Mouse (Mus musculus) CH12.LX (cell line): Measurements from ENCODE around the gene Ptov1.

Source experiments
- BHLHE40 ChIP-seq: IDR thresholded peaks from 2 replicates; pipeline ENCODE4 v1.6.1; 2011; ENCODE audit warnings: mild to moderate bottlenecking, low read depth, low read length, improper control_type of control experiment
- CHD2 ChIP-seq: IDR thresholded peaks from 2 replicates; pipeline ENCODE4 v1.6.1; 2011; ENCODE audit warnings: low read length, improper control_type of control experiment
- CTCF ChIP-seq, 2 experiments: IDR thresholded peaks in 1 of 2; conservative IDR thresholded peaks in 1 of 2; 2 replicates each; pipeline ENCODE4 v1.5.1; 2011 to 2012; ENCODE audit warnings: low read depth in 2 of 2, low read length in 2 of 2, improper control_type of control experiment in 1 of 2, inconsistent platforms in 1 of 2, mild to moderate bottlenecking in 1 of 2, moderate library complexity in 1 of 2
- E2F4 ChIP-seq: IDR thresholded peaks from 2 replicates; pipeline ENCODE4 v1.6.1; 2011; ENCODE audit warnings: low read depth, low read length, improper control_type of control experiment; ENCODE audit not compliant: insufficient replicate concordance
- HCFC1 ChIP-seq: IDR thresholded peaks from 2 replicates; pipeline ENCODE4 v1.6.1; 2012; ENCODE audit warnings: low read depth, mild to moderate bottlenecking, inconsistent platforms, low read length, improper control_type of control experiment
- MEF2A ChIP-seq: IDR thresholded peaks from 2 replicates; pipeline ENCODE4 v1.6.1; 2014; ENCODE audit warnings: low read depth, mild to moderate bottlenecking, inconsistent platforms, low read length, improper control_type of control experiment, borderline replicate concordance
- POLR2A ChIP-seq: IDR thresholded peaks from 2 replicates; pipeline ENCODE4 v1.6.1; 2011; ENCODE audit warnings: low read depth, mild to moderate bottlenecking, improper control_type of control experiment, low read length
- ZKSCAN1 ChIP-seq: IDR thresholded peaks from 2 replicates; pipeline ENCODE4 v1.6.1; 2012; ENCODE audit warnings: low read depth, inconsistent platforms, low read length, improper control_type of control experiment, borderline replicate concordance

DNA sequence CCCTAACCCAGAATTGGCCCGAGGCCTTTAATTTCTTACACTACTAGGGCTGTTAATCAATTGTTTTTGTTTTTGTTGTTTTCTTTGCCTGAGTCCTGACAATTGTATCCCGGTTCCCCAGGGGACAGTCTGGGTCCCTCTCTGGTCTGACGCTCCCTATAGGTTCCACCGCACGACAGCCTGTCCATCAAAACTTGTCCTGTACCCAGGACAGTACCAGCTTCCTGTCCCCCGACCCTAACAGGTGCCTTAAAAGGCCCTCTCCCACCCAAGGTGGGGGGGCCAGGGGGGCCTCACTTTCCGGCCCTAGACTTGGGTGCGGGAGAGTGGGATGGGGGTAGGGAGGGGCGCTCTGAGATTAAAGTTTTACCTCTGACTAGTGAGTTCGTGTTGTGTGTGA is 14.6 kb downstream of the Ptov1 start:
- no peak for TF ChIP-seq CHD2
- TF ChIP-seq HCFC1 = no peak
- peak; percentile 17 to 50; a peak in 2 of 4 replicates for TF ChIP-seq CTCF (conservative IDR thresholded peaks at IDR 0.05 in 1 of 2, IDR thresholded peaks at IDR 0.05 in 1 of 2; ENCODE audit: low read depth in 2 of 2, low read length in 2 of 2)
- no peak for TF ChIP-seq BHLHE40
- TF ChIP-seq MEF2A = no peak
- TF ChIP-seq ZKSCAN1 = no peak
- TF ChIP-seq E2F4 = no peak
- TF ChIP-seq POLR2A = no peak
